Mouse (Mus musculus): ENCODE data around the gene Sh3glb2. TPM values are rescaled to one million over a fixed set of nuclear protein-coding genes. Genes with fewer than 3 reads are reported as not detected.
A peak's percentile ranks its signal among the peaks of the same experiment; 100 is the strongest.

Gene Sh3glb2
- 49.0 and 59.9 TPM in 2 replicates for polyA plus RNA-seq (2014; fragmentation: Nextera tagmentation; extraction: Ambion mirVana)

- peaks cover 11% of the 10 kb centered on the region for H3K4me1 ChIP-seq (ENCODE audit: control insufficient read depth, insufficient read depth, low read length)
- peak within 1 kb of the TSS; percentile 76 for H3K9ac ChIP-seq (ENCODE audit: low read length)
- DNase-seq (ENCODE audit: low spot score): peak; percentile 87
- WGBS: 4% methylated on average over 57 of the region's 73 CpGs
- no peaks in the 10 kb centered on the region for H3K27me3 ChIP-seq (ENCODE audit: control insufficient read depth, insufficient read depth, low read length)
- H3K4me2 ChIP-seq (ENCODE audit: low read depth, severe bottlenecking): peak within 1 kb of the TSS; percentile 89
- H3K9me3 ChIP-seq (ENCODE audit: control insufficient read depth, low read length): no peaks in the 10 kb centered on the region
- peak within 1 kb of the TSS; percentile 81 for H3K4me3 ChIP-seq (ENCODE audit: low read depth, low read length)
- no peak within 1 kb of the TSS for H3K27ac ChIP-seq (replicated peaks; ENCODE audit: low read depth, low read length)
- ATAC-seq (ENCODE audit: insufficient number of reproducible peaks, low FRiP score, low TSS enrichment, low read depth): peak; percentile 78
- no peaks in the 10 kb centered on the region for H3K36me3 ChIP-seq (ENCODE audit: control insufficient read depth, insufficient read depth, low read length)
Observed at GRCm38 (mm10) chr2:30358533-30359531, at the start of gene Sh3glb2. Sh3glb2 (minus strand) TSS chr2:30359337.

- H3K27me3 ChIP-seq (ENCODE audit: control insufficient read depth, insufficient read depth, low read length): no peaks in the 10 kb centered on the region
- no peak overlapping the region for H3K4me3 ChIP-seq (ENCODE audit: low read depth, low read length)
- 88% methylated on average over 8 of the region's 8 CpGs for whole genome bisulfite sequencing
- H3K27ac ChIP-seq (replicated peaks; ENCODE audit: low read depth, low read length): no peak overlapping the region
- no peak overlapping the region for H3K4me2 ChIP-seq (ENCODE audit: low read depth, severe bottlenecking)
- H3K9ac ChIP-seq (ENCODE audit: low read length): no peak overlapping the region
- DNase-seq (ENCODE audit: low spot score) (no peak), ATAC-seq (ENCODE audit: insufficient number of reproducible peaks, low FRiP score, low TSS enrichment, low read depth) (no peak)
- H3K9me3 ChIP-seq (ENCODE audit: control insufficient read depth, low read length): no peaks in the 10 kb centered on the region
- no peaks in the 10 kb centered on the region for H3K4me1 ChIP-seq (ENCODE audit: control insufficient read depth, insufficient read depth, low read length)
- peaks cover 2% of the 10 kb centered on the region; the same call in 1 of the 2 replicates for H3K36me3 ChIP-seq (ENCODE audit: control insufficient read depth, insufficient read depth, low read length)
Observed at GRCm38 (mm10) chr2:30408452-30409100, 49.4 kb upstream of the Sh3glb2 start.

GRCm38 (mm10) chr2:30407778-30408177 is 48.6 kb upstream of the Sh3glb2 start:
- Histone ChIP-seq H3K9ac (ENCODE audit: low read length) (no peak overlapping the region), H3K27ac (replicated peaks; ENCODE audit: low read depth, low read length) (no peak overlapping the region), H3K4me2 (ENCODE audit: low read depth, severe bottlenecking) (no peak overlapping the region), H3K27me3 (ENCODE audit: control insufficient read depth, insufficient read depth, low read length) (no peaks in the 10 kb centered on the region), H3K36me3 (ENCODE audit: control insufficient read depth, insufficient read depth, low read length) (peaks cover 2% of the 10 kb centered on the region; the same call in 1 of the 2 replicates), H3K9me3 (ENCODE audit: control insufficient read depth, low read length) (no peaks in the 10 kb centered on the region), H3K4me3 (ENCODE audit: low read depth, low read length) (no peak overlapping the region), H3K4me1 (ENCODE audit: control insufficient read depth, insufficient read depth, low read length) (no peaks in the 10 kb centered on the region)
- no peak for DNase-seq (ENCODE audit: low spot score)
- no peak for ATAC-seq (ENCODE audit: insufficient number of reproducible peaks, low FRiP score, low TSS enrichment, low read depth)
- WGBS: 94% methylated on average over 10 of the region's 10 CpGs

GRCm38 (mm10) chr2:30407221-30407620 is 48.1 kb upstream of the Sh3glb2 start:
- Histone ChIP-seq H3K27me3 (ENCODE audit: control insufficient read depth, insufficient read depth, low read length) (no peaks in the 10 kb centered on the region), H3K4me3 (ENCODE audit: low read depth, low read length) (no peak overlapping the region), H3K27ac (replicated peaks; ENCODE audit: low read depth, low read length) (no peak overlapping the region), H3K9ac (ENCODE audit: low read length) (no peak overlapping the region), H3K36me3 (ENCODE audit: control insufficient read depth, insufficient read depth, low read length) (peaks cover 4% of the 10 kb centered on the region; the same call in 1 of the 2 replicates), H3K4me1 (ENCODE audit: control insufficient read depth, insufficient read depth, low read length) (no peaks in the 10 kb centered on the region), H3K9me3 (ENCODE audit: control insufficient read depth, low read length) (no peaks in the 10 kb centered on the region), H3K4me2 (ENCODE audit: low read depth, severe bottlenecking) (no peak overlapping the region)
- no peak for DNase-seq (ENCODE audit: low spot score)
- 92% methylated on average over 2 of the region's 2 CpGs for WGBS
- no peak for ATAC-seq (ENCODE audit: insufficient number of reproducible peaks, low FRiP score, low TSS enrichment, low read depth)

- Histone ChIP-seq H3K4me3 (ENCODE audit: low read depth, low read length) (no peak overlapping the region), H3K27me3 (ENCODE audit: control insufficient read depth, insufficient read depth, low read length) (no peaks in the 10 kb centered on the region), H3K36me3 (ENCODE audit: control insufficient read depth, insufficient read depth, low read length) (peaks cover 13% of the 10 kb centered on the region), H3K27ac (replicated peaks; ENCODE audit: low read depth, low read length) (no peak overlapping the region), H3K4me2 (ENCODE audit: low read depth, severe bottlenecking) (no peak overlapping the region), H3K9ac (ENCODE audit: low read length) (no peak overlapping the region), H3K9me3 (ENCODE audit: control insufficient read depth, low read length) (no peaks in the 10 kb centered on the region), H3K4me1 (ENCODE audit: control insufficient read depth, insufficient read depth, low read length) (no peaks in the 10 kb centered on the region)
- DNase-seq (ENCODE audit: low spot score) (no peak), ATAC-seq (ENCODE audit: insufficient number of reproducible peaks, low FRiP score, low TSS enrichment, low read depth) (no peak)
- WGBS: 82% methylated on average over 1 of the region's 1 CpGs
Observed at GRCm38 (mm10) chr2:30403870-30404269, 44.7 kb upstream of the Sh3glb2 start.

- no peak overlapping the region for H3K4me3 ChIP-seq (ENCODE audit: low read depth, low read length)
- no peak overlapping the region for H3K27ac ChIP-seq (replicated peaks; ENCODE audit: low read depth, low read length)
- no peak for ATAC-seq (ENCODE audit: insufficient number of reproducible peaks, low FRiP score, low TSS enrichment, low read depth)
- H3K4me2 ChIP-seq (ENCODE audit: low read depth, severe bottlenecking): no peak overlapping the region
- no peaks in the 10 kb centered on the region for H3K9me3 ChIP-seq (ENCODE audit: control insufficient read depth, low read length)
- DNase-seq (ENCODE audit: low spot score): no peak
- H3K4me1 ChIP-seq (ENCODE audit: control insufficient read depth, insufficient read depth, low read length): no peaks in the 10 kb centered on the region
- 56% methylated on average over 2 of the region's 2 CpGs for WGBS
- H3K27me3 ChIP-seq (ENCODE audit: control insufficient read depth, insufficient read depth, low read length): no peaks in the 10 kb centered on the region
- H3K9ac ChIP-seq (ENCODE audit: low read length): no peak overlapping the region
- H3K36me3 ChIP-seq (ENCODE audit: control insufficient read depth, insufficient read depth, low read length): peaks cover 14% of the 10 kb centered on the region
Observed at GRCm38 (mm10) chr2:30402843-30403242, 43.7 kb upstream of the Sh3glb2 start.

GRCm38 (mm10) chr2:30402351-30402826 is 43.3 kb upstream of the Sh3glb2 start:
- 92% methylated on average over 9 of the region's 9 CpGs for WGBS
- no peak for ATAC-seq (ENCODE audit: insufficient number of reproducible peaks, low FRiP score, low TSS enrichment, low read depth)
- no peak overlapping the region for H3K27ac ChIP-seq (replicated peaks; ENCODE audit: low read depth, low read length)

GRCm38 (mm10) chr2:30401581-30401980 is 42.4 kb upstream of the Sh3glb2 start:
- Histone ChIP-seq H3K4me3 (ENCODE audit: low read depth, low read length) (no peak overlapping the region), H3K36me3 (ENCODE audit: control insufficient read depth, insufficient read depth, low read length) (peaks cover 20% of the 10 kb centered on the region), H3K4me2 (ENCODE audit: low read depth, severe bottlenecking) (no peak overlapping the region), H3K9ac (ENCODE audit: low read length) (no peak overlapping the region), H3K9me3 (ENCODE audit: control insufficient read depth, low read length) (no peaks in the 10 kb centered on the region), H3K27ac (replicated peaks; ENCODE audit: low read depth, low read length) (no peak overlapping the region), H3K27me3 (ENCODE audit: control insufficient read depth, insufficient read depth, low read length) (no peaks in the 10 kb centered on the region), H3K4me1 (ENCODE audit: control insufficient read depth, insufficient read depth, low read length) (no peaks in the 10 kb centered on the region)
- 75% methylated on average over 1 of the region's 1 CpGs for WGBS
- no peak for DNase-seq (ENCODE audit: low spot score)
- ATAC-seq (ENCODE audit: insufficient number of reproducible peaks, low FRiP score, low TSS enrichment, low read depth): no peak

More at GRCm38 (mm10) chr2:30402351-30402826, 43.3 kb upstream of the Sh3glb2 start:
- H3K4me2 ChIP-seq (ENCODE audit: low read depth, severe bottlenecking): no peak overlapping the region
- H3K9me3 ChIP-seq (ENCODE audit: control insufficient read depth, low read length): no peaks in the 10 kb centered on the region
- no peak overlapping the region for H3K4me3 ChIP-seq (ENCODE audit: low read depth, low read length)
- H3K27me3 ChIP-seq (ENCODE audit: control insufficient read depth, insufficient read depth, low read length): no peaks in the 10 kb centered on the region
- peaks cover 17% of the 10 kb centered on the region for H3K36me3 ChIP-seq (ENCODE audit: control insufficient read depth, insufficient read depth, low read length)
- no peaks in the 10 kb centered on the region for H3K4me1 ChIP-seq (ENCODE audit: control insufficient read depth, insufficient read depth, low read length)
- DNase-seq (ENCODE audit: low spot score): no peak
- H3K9ac ChIP-seq (ENCODE audit: low read length): no peak overlapping the region
